Mouse (Mus musculus): Measurements from ENCODE around the gene March9.
"Not testable (repeated sequence)": the region's sequence is repeated elsewhere in the genome, so short reads cannot be mapped to it uniquely, and the experiment has no call there.

The March9 gene

GRCm38 (mm10) chr10:127062503-127062902 lies 2.5 kb upstream of the March9 start:
- in situ Hi-C loops (cut with MseI, MboI): no loop called here

GRCm38 (mm10) chr10:127062101-127062500 lies 2.1 kb upstream of the March9 start:
- in situ Hi-C loops (cut with MseI, MboI): not testable (repeated sequence)

- in situ Hi-C loops (cut with MseI, MboI): no loop called here
These were observed 1.5 kb upstream of the March9 start for GRCm38 (mm10) chr10:127061513-127061912.

GRCm38 (mm10) chr10:127061085-127061484 lies 1.1 kb upstream of the March9 start:
- in situ Hi-C loops (cut with MseI, MboI): no loop called here

GRCm38 (mm10) chr10:127059174-127059967 lies 613 bp downstream of the March9 start:
- in situ Hi-C loops (cut with MseI, MboI): no loop called here

GRCm38 (mm10) chr10:127058708-127059107 lies 1.3 kb downstream of the March9 start:
- in situ Hi-C loops (cut with MseI, MboI): no loop called here

- in situ Hi-C loops (cut with MseI, MboI): no loop called here
These were observed 1.8 kb downstream of the March9 start for GRCm38 (mm10) chr10:127058161-127058560.

GRCm38 (mm10) chr10:127056490-127056889 lies 3.5 kb downstream of the March9 start:
- in situ Hi-C loops (cut with MseI, MboI): no loop called here

GRCm38 (mm10) chr10:127055406-127055805 lies 4.6 kb downstream of the March9 start:
- in situ Hi-C loops (cut with MseI, MboI): no loop called here

GRCm38 (mm10) chr10:127054646-127055045 lies 5.3 kb downstream of the March9 start:
- in situ Hi-C loops (cut with MseI, MboI): no loop called here

- in situ Hi-C loops (cut with MseI, MboI): no loop called here
These were observed 9.9 kb downstream of the March9 start for GRCm38 (mm10) chr10:127050119-127050474.

GRCm38 (mm10) chr10:127049395-127050118 lies 10.4 kb downstream of the March9 start:
- in situ Hi-C loops (cut with MseI, MboI): no loop called here

GRCm38 (mm10) chr10:127048608-127049394 lies 11.2 kb downstream of the March9 start:
- in situ Hi-C loops (cut with MseI, MboI): no loop called here

GRCm38 (mm10) chr10:127047954-127048353 lies 12.0 kb downstream of the March9 start, which contains the start of gene Cyp27b1:
Cyp27b1 (plus strand) TSS chr10:127048250.
- in situ Hi-C loops (cut with MseI, MboI): no loop called here

GRCm38 (mm10) chr10:127043187-127043586 lies 16.8 kb downstream of the March9 start:
- in situ Hi-C loops (cut with MseI, MboI): no loop called here

GRCm38 (mm10) chr10:127042468-127043115 lies 17.4 kb downstream of the March9 start:
- in situ Hi-C loops (cut with MseI, MboI): no loop called here

GRCm38 (mm10) chr10:127041774-127042338 lies 18.1 kb downstream of the March9 start:
- in situ Hi-C loops (cut with MseI, MboI): no loop called here

GRCm38 (mm10) chr10:127041274-127041766 lies 18.7 kb downstream of the March9 start, which contains the start of the genes Mettl1 and Eef1akmt3:
Mettl1 (plus strand) TSS chr10:127041414.
Eef1akmt3 (minus strand) TSS chr10:127041513.
- in situ Hi-C loops (cut with MseI, MboI): no loop called here

GRCm38 (mm10) chr10:127040569-127041214 lies 19.3 kb downstream of the March9 start:
- in situ Hi-C loops (cut with MseI, MboI): no loop called here

GRCm38 (mm10) chr10:127037641-127038040 lies 22.3 kb downstream of the March9 start:
- in situ Hi-C loops (cut with MseI, MboI): no loop called here

Data from mouse trophoblast stem cell (cell line).